Comparison of ENCODE assay signal across 10 mouse cellular contexts in the genomic region with DNA sequence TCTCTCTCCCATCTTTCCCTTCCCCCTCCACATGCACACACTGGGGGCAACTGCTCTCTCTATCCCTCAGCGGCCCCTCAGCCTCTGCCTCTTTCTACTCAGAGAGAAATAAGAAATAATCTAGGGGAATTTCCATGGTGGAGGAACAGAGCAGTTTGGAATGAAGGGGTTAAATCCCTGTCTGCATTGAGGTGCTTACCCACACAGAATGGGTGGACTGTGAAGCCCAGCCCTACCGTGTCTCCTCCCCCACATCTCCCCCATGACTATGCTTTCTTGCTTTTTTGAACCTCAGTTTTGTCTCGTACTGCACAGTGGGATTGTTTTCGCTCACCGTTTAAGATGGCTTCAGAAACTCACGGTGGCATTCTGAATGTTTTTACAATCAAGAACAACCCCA. TPM values are rescaled to one million over a fixed set of nuclear protein-coding genes. Genes with fewer than 3 reads are reported as not detected.
DNase-seq lines count a peak whose midpoint lies in the region; ATAC-seq and TF ChIP-seq lines count a peak whose summit lies in the region.
"Had no signal": no experiment of that assay in that cellular context is flagged by ENCODE, and none has a peak within 500 bp of the region (broad histone marks: within the 10 kb centered on the region; RNA-seq: fewer than 3 reads in every experiment).

No protein-coding gene starts in this region.

- no peak for TF ChIP-seq CTCF in C2C12 (IDR thresholded peaks at IDR 0.05; ENCODE audit: control insufficient read depth, insufficient read depth, insufficient read length)

- peak overlapping the region; percentile 60 for H3ac ChIP-seq in C2C12 (ENCODE audit: control insufficient read depth, insufficient read length, low read depth)

- peak overlapping the region; percentile 54 for H3K9ac ChIP-seq in heart, embryonic 13.5 days
- H3K9ac ChIP-seq in embryonic facial prominence, embryonic 15.5 days, result no peak overlapping the region
- H3K9ac ChIP-seq: neural tube, embryonic 15.5 days had no signal

- H3K79me3 ChIP-seq in C2C12 (ENCODE audit: low read depth), result peaks cover 71% of the 10 kb centered on the region

- H3K4me1 ChIP-seq in heart, embryonic 13.5 days, result peaks cover 52% of the 10 kb centered on the region
- peaks cover 28% of the 10 kb centered on the region for H3K4me1 ChIP-seq in embryonic facial prominence, embryonic 15.5 days

- ATAC-seq in heart, embryonic 13.5 days (ENCODE audit: extremely low read depth, insufficient number of reproducible peaks, low FRiP score, low TSS enrichment), result no peak
- no peak for ATAC-seq in embryonic facial prominence, embryonic 15.5 days (ENCODE audit: insufficient number of reproducible peaks, low FRiP score, low TSS enrichment, low read depth)
- ATAC-seq in megakaryocyte, adult 5-6 weeks (ENCODE audit: poor library complexity, severe bottlenecking), result peak; percentile 14; the same call in 1 of the 2 replicates

- H3K27ac ChIP-seq in heart, embryonic 13.5 days (replicated peaks), result peak overlapping the region; percentile 83
- H3K27ac ChIP-seq in embryonic facial prominence, embryonic 15.5 days (replicated peaks), result peak overlapping the region; percentile 77
- H3K27ac ChIP-seq: neural tube, embryonic 15.5 days had no signal

- 51% methylated on average over 6 of the region's 6 CpGs for WGBS in heart, embryonic 13.5 days
- 30% methylated on average over 6 of the region's 6 CpGs for WGBS in embryonic facial prominence, embryonic 15.5 days

- H3K4me3 ChIP-seq in heart, embryonic 13.5 days, result no peak overlapping the region
- H3K4me3 ChIP-seq in C2C12 (ENCODE audit: insufficient read depth, poor library complexity, severe bottlenecking), result peak overlapping the region; percentile 12
- H3K4me3 ChIP-seq in embryonic facial prominence, embryonic 15.5 days (replicated peaks), result no peak overlapping the region
- H3K4me3 ChIP-seq: neural tube, embryonic 15.5 days had no signal

- H3K4me2 ChIP-seq in heart, embryonic 13.5 days, result peak overlapping the region; percentile 24; the same call in 1 of the 2 replicates
- H3K4me2 ChIP-seq in embryonic facial prominence, embryonic 15.5 days (replicated peaks), result no peak overlapping the region; the same call in 1 of the 2 replicates
- H3K4me2 ChIP-seq: neural tube, embryonic 15.5 days had no signal

- peaks cover 22% of the 10 kb centered on the region for H3K36me3 ChIP-seq in heart, embryonic 13.5 days
- peaks cover 48% of the 10 kb centered on the region for H3K36me3 ChIP-seq in C2C12 (ENCODE audit: control insufficient read depth, insufficient read depth)
- no peaks in the 10 kb centered on the region for H3K36me3 ChIP-seq in embryonic facial prominence, embryonic 15.5 days

- peaks cover 98% of the 10 kb centered on the region for H3K79me2 ChIP-seq in C2C12 (ENCODE audit: control insufficient read depth, insufficient read depth)

- H3K9me3 ChIP-seq in heart, embryonic 13.5 days, result no peaks in the 10 kb centered on the region
- H3K9me3 ChIP-seq in embryonic facial prominence, embryonic 15.5 days (replicated peaks), result no peaks in the 10 kb centered on the region
- H3K9me3 ChIP-seq: neural tube, embryonic 15.5 days had no signal

- DNase-seq in heart, adult 9 months (ENCODE audit: low spot score in 2 of 2), result no peak
- DNase-seq in testis, postnatal 10 days (ENCODE audit: low spot score), result no peak
- no peak for DNase-seq in left cerebral cortex, adult 11 months (ENCODE audit: low spot score)
- DNase-seq in retina, embryonic 14.5 days (ENCODE audit: low spot score), result no peak

- no peaks in the 10 kb centered on the region for H3K27me3 ChIP-seq in heart, embryonic 13.5 days (replicated peaks)
- H3K27me3 ChIP-seq in C2C12 (ENCODE audit: control insufficient read depth, insufficient read depth, insufficient read length), result no peaks in the 10 kb centered on the region
- no peaks in the 10 kb centered on the region for H3K27me3 ChIP-seq in embryonic facial prominence, embryonic 15.5 days
- H3K27me3 ChIP-seq: neural tube, embryonic 15.5 days had no signal

TF ChIP-seq in C2C12, 6 proteins besides CTCF, POLR2A, EP300 and RAD21:
- TF ChIP-seq MAX (IDR thresholded peaks at IDR 0.05) (no peak), MYOG (IDR thresholded peaks at IDR 0.05; ENCODE audit: control insufficient read depth, extremely low read depth, insufficient read length) (no peak), CEBPB (IDR thresholded peaks at IDR 0.05; ENCODE audit: low read depth) (no peak), USF1 (IDR thresholded peaks at IDR 0.05; ENCODE audit: low read depth) (no peak), MYOD1 (IDR thresholded peaks at IDR 0.05; ENCODE audit: control insufficient read depth, insufficient read length, low read depth) (no peak), FOSL1 (IDR thresholded peaks at IDR 0.05; ENCODE audit: insufficient read depth, low read length, poor library complexity, severe bottlenecking) (no peak)

RNA-seq across cellular contexts. Expression of a gene that starts 11.8 kb away (rescaled TPM):
- polyA plus RNA-seq in heart, embryonic 13.5 days (2015; fragmentation: Nextera tagmentation; extraction: Ambion mirVana), result 82.7 and 96.9 TPM in 2 replicates
- 298 TPM for polyA plus RNA-seq in C2C12 (2012; fragmentation: generic; extraction: Trizol)
- polyA plus RNA-seq in embryonic facial prominence, embryonic 15.5 days (2015; fragmentation: Nextera tagmentation; extraction: Ambion mirVana), result 114 and 123 TPM in 2 replicates
- total RNA-seq in megakaryocyte, adult 5-6 weeks (2015), result 90.2 and 109 TPM in 2 replicates
- total RNA-seq in megakaryocyte, adult 5-6 weeks (2017), result 98.0 and 125 TPM in 2 replicates

RNA-seq across cellular contexts. Expression of a gene that starts 16.9 kb away (rescaled TPM):
- polyA plus RNA-seq in heart, embryonic 13.5 days (2015; fragmentation: Nextera tagmentation; extraction: Ambion mirVana), result 68.6 and 74.0 TPM in 2 replicates
- polyA plus RNA-seq in C2C12 (2012; fragmentation: generic; extraction: Trizol), result 32.8 TPM
- polyA plus RNA-seq in embryonic facial prominence, embryonic 15.5 days (2015; fragmentation: Nextera tagmentation; extraction: Ambion mirVana), result 76.9 and 77.0 TPM in 2 replicates
- total RNA-seq in megakaryocyte, adult 5-6 weeks (2015), result 52.0 and 52.9 TPM in 2 replicates
- 57.5 and 64.0 TPM in 2 replicates for total RNA-seq in megakaryocyte, adult 5-6 weeks (2017)

RNA-seq across cellular contexts. Expression of a gene that starts 30.2 kb away (rescaled TPM):
- 14.3 and 16.7 TPM in 2 replicates for polyA plus RNA-seq in heart, embryonic 13.5 days (2015; fragmentation: Nextera tagmentation; extraction: Ambion mirVana)
- polyA plus RNA-seq in C2C12 (2012; fragmentation: generic; extraction: Trizol), result 0.36 TPM
- 10.6 and 14.4 TPM in 2 replicates for polyA plus RNA-seq in embryonic facial prominence, embryonic 15.5 days (2015; fragmentation: Nextera tagmentation; extraction: Ambion mirVana)
- not detected in 2 replicates for total RNA-seq in megakaryocyte, adult 5-6 weeks (2015)
- not detected in 2 replicates for total RNA-seq in megakaryocyte, adult 5-6 weeks (2017)
- total RNA-seq: layer of hippocampus, adult 18-20 months had no signal

RNA-seq across cellular contexts. Expression of a gene that starts 43.4 kb away (rescaled TPM):
- polyA plus RNA-seq in heart, embryonic 13.5 days (2015; fragmentation: Nextera tagmentation; extraction: Ambion mirVana), result 23.6 and 25.7 TPM in 2 replicates
- 6.4 TPM for polyA plus RNA-seq in C2C12 (2012; fragmentation: generic; extraction: Trizol)
- 36.8 and 39.0 TPM in 2 replicates for polyA plus RNA-seq in embryonic facial prominence, embryonic 15.5 days (2015; fragmentation: Nextera tagmentation; extraction: Ambion mirVana)
- 21.5 and 22.6 TPM in 2 replicates for total RNA-seq in megakaryocyte, adult 5-6 weeks (2015)
- total RNA-seq in megakaryocyte, adult 5-6 weeks (2017), result 98.2 and 120 TPM in 2 replicates
